Mouse (Mus musculus): ENCODE data around the gene Sort1.

DNA sequence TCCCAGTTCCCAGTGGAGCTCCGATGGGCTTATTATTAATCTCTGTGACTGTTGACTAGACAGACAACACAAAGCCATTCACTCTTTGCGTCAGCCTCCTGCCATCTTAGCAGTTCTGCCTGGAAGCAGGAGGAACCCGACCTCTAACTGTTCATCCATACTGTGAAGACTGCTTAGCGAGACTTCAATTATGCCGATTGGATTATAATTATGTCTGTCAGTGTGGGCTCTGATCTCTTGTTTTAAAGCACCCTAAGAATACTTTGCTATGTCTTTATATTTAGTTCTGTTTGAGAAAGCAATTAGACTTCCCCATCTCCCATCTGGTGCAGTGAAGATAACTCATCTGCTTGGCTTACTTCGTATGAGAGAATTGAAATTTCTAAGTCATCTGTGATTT lies 23.6 kb downstream of the Sort1 start:
- no peak for TF ChIP-seq CTCF (IDR thresholded peaks at IDR 0.05; ENCODE audit: insufficient read depth, low read length)
- TF ChIP-seq POLR2A (IDR thresholded peaks at IDR 0.05; ENCODE audit: borderline replicate concordance, extremely low read depth, low read depth, low read length): no peak

Measured in lung, adult 2 months (tissue).